ENCODE assay signal across 14 mouse cellular contexts in the genomic region with DNA sequence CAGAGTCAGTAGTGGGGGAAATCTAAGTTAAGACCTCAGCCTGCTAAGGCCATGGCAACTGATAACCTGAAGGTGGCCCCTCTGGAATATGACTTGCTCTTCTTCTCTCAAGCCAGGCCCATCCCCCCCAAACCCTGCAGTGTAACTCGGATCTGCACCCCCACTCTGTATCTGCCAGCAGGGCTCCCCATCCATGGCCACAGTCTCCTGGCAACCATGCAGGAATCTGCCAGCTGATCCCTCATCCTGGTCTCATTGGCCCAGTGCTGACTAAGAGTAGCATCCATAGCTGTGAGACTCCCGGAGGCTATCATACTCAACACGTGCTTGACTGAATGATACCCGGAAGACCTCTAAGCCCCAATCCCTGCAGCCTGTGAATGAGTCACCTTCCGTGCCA. TPM values are rescaled to one million over a fixed set of nuclear protein-coding genes. Genes with fewer than 3 reads are reported as not detected.
DNase-seq lines count a peak whose midpoint lies in the region; ATAC-seq lines count a peak whose summit lies in the region.
"Had no signal": no experiment of that assay in that cellular context is flagged by ENCODE, and none has a peak within 500 bp of the region (broad histone marks: within the 10 kb centered on the region; RNA-seq: fewer than 3 reads in every experiment).

No protein-coding gene starts in this region.

- H3K4me3 ChIP-seq in neural tube, embryonic 12.5 days = no peak overlapping the region
- H3K4me3 ChIP-seq in midbrain, embryonic 12.5 days = no peak overlapping the region
- H3K4me3 ChIP-seq: heart, embryonic 12.5 days; liver, embryonic 13.5 days; myocyte had no signal

- peak; percentile 32 to 51 for DNase-seq in cerebellum, postnatal 14 days
- DNase-seq in cerebellum, adult 11-12 months = no peak
- no peak for DNase-seq in neural tube, embryonic 10.5 days (ENCODE audit: extremely low spot score, low spot score)
- DNase-seq in right cerebral cortex, postnatal 4 days = peak; percentile 26
- no peak for DNase-seq in testis, postnatal 10 days (ENCODE audit: low spot score)
- DNase-seq: B cell, adult 2 months; gastrocnemius, postnatal 10 days; liver, embryonic 13.5 days; lung, postnatal 36 days had no signal

- no peaks in the 10 kb centered on the region for H3K27me3 ChIP-seq in neural tube, embryonic 12.5 days (replicated peaks)
- peaks cover 3% of the 10 kb centered on the region; the same call in 1 of the 2 replicates for H3K27me3 ChIP-seq in midbrain, embryonic 12.5 days
- H3K27me3 ChIP-seq: liver, embryonic 13.5 days had no signal

- no peak overlapping the region for H3K4me2 ChIP-seq in neural tube, embryonic 12.5 days (replicated peaks)
- H3K4me2 ChIP-seq in midbrain, embryonic 12.5 days (replicated peaks) = no peak overlapping the region
- H3K4me2 ChIP-seq: heart, embryonic 12.5 days; liver, embryonic 13.5 days had no signal

- 47% methylated on average over 5 of the region's 5 CpGs for WGBS in neural tube, embryonic 12.5 days
- WGBS in midbrain, embryonic 12.5 days = 28% methylated on average over 5 of the region's 5 CpGs

- H3K9me3 ChIP-seq in neural tube, embryonic 12.5 days = no peaks in the 10 kb centered on the region
- H3K9me3 ChIP-seq in midbrain, embryonic 12.5 days = no peaks in the 10 kb centered on the region
- H3K9me3 ChIP-seq: liver, embryonic 13.5 days had no signal

- H3K36me3 ChIP-seq in neural tube, embryonic 12.5 days = no peaks in the 10 kb centered on the region
- no peaks in the 10 kb centered on the region for H3K36me3 ChIP-seq in midbrain, embryonic 12.5 days
- H3K36me3 ChIP-seq: heart, embryonic 12.5 days; liver, embryonic 13.5 days had no signal

- ATAC-seq in neural tube, embryonic 12.5 days (ENCODE audit: low FRiP score, low read depth) = peak; percentile 41; the same call in 1 of the 2 replicates
- ATAC-seq in midbrain, embryonic 12.5 days (ENCODE audit: low FRiP score, low read depth) = peak; percentile 19; the same call in 1 of the 2 replicates
- ATAC-seq in inflammation-experienced regulatory T-cells, adult 6 months = no peak

- H3K9ac ChIP-seq in neural tube, embryonic 12.5 days = no peak overlapping the region
- H3K9ac ChIP-seq in midbrain, embryonic 12.5 days (replicated peaks) = no peak overlapping the region
- H3K9ac ChIP-seq: heart, embryonic 12.5 days; liver, embryonic 13.5 days had no signal

- H3K27ac ChIP-seq in neural tube, embryonic 12.5 days = no peak overlapping the region
- H3K27ac ChIP-seq in midbrain, embryonic 12.5 days (replicated peaks) = no peak overlapping the region
- H3K27ac ChIP-seq: liver, embryonic 13.5 days had no signal

- peaks cover 8% of the 10 kb centered on the region for H3K4me1 ChIP-seq in neural tube, embryonic 12.5 days
- H3K4me1 ChIP-seq in midbrain, embryonic 12.5 days = peaks cover 14% of the 10 kb centered on the region
- H3K4me1 ChIP-seq: heart, embryonic 12.5 days; liver, embryonic 13.5 days had no signal

RNA-seq across cellular contexts. Expression of a gene that starts 53.8 kb away (rescaled TPM):
- 3.9 and 5.3 TPM in 2 replicates for polyA plus RNA-seq in neural tube, embryonic 12.5 days (2016; fragmentation: Nextera tagmentation; extraction: Ambion mirVana)
- polyA plus RNA-seq in midbrain, embryonic 12.5 days (2016; fragmentation: Nextera tagmentation; extraction: Ambion mirVana) = 4.8 and 5.8 TPM in 2 replicates
- polyA plus RNA-seq in inflammation-experienced regulatory T-cells, adult 6 months (2017; shearing (Covaris generic)) = 1 to 10 TPM in 2 of 3 experiments, under 1 TPM in 1; 0.77 to 4.3 (median 3.2) TPM

RNA-seq across cellular contexts. Expression of a gene that starts 54.2 kb away (rescaled TPM):
- 1.2 and 2.0 TPM in 2 replicates for polyA plus RNA-seq in neural tube, embryonic 12.5 days (2016; fragmentation: Nextera tagmentation; extraction: Ambion mirVana)
- polyA plus RNA-seq in midbrain, embryonic 12.5 days (2016; fragmentation: Nextera tagmentation; extraction: Ambion mirVana) = 0.66 and 1.0 TPM in 2 replicates
- 1 to 10 TPM in 1 of 3 experiments, under 1 TPM in 1, not detected in 1; 0.91 to 3.4 TPM for polyA plus RNA-seq in inflammation-experienced regulatory T-cells, adult 6 months (2017; shearing (Covaris generic))
- polyA plus RNA-seq: heart, embryonic 12.5 days; liver, embryonic 13.5 days had no signal

Comparison
In these comparisons a context has a peak if more than half of its experiments do, and no peak if none do; other contexts are left out.
1. DNase-seq: peak in cerebellum, postnatal 14 days (2 of 2) and right cerebral cortex, postnatal 4 days (single experiment); none in cerebellum, adult 11-12 months (single experiment), neural tube, embryonic 10.5 days (single experiment) and testis, postnatal 10 days (single experiment).